Mouse (Mus musculus): Measurements from ENCODE around the gene L3mbtl4.
"Not testable (repeated sequence)": the region's sequence is repeated elsewhere in the genome, so short reads cannot be mapped to it uniquely, and the experiment has no call there.

L3mbtl4 gene

GRCm38 (mm10) chr17:68388481-68388880 lies 114.9 kb downstream of the L3mbtl4 start:
- no peak for DNase-seq (ENCODE audit: low read depth, low spot score)

DNA sequence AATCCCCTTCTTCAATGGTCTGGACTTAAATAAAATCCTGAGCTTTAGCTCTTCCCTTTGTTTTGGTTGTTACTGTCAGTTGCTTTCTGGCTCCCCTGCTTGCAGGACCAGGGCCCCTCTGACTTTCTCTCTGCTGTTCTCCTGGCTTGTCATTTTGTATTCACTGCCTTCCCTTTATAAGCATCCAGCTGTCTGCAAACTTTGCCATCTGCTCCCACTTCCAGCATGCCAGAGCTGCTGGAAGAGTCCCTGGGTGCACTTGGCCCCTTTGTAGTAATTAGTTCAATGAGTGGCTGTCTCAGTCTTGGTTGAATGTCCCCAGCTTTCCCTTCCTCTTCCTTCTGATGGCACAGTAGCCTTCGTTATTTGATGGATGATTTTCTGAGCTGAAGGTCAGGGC lies 132.4 kb downstream of the L3mbtl4 start:
- DNase-seq (ENCODE audit: low read depth, low spot score), result no peak

DNA sequence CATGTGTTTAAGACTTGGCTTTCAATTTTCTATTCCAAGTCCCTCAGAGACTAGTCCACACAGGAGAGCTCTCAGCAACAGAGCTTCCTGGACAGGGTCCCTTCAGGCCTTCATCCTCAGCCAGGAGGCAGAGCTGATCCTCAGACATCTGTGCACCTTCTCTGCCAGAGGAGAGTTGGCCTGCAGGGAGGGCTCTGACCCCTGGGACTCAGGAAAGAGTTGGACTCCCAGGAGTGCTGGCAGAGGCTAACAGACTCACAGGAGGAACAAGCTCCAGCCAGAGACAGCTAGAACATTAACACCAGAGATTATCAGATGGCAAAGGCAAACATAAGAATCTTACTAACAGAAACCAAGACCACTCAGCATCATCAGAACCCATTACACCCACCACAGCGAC lies 133.5 kb downstream of the L3mbtl4 start:
- not testable (repeated sequence) for DNase-seq (ENCODE audit: low read depth, low spot score)

GRCm38 (mm10) chr17:68422663-68423498 lies 149.3 kb downstream of the L3mbtl4 start:
- peak; percentile 45 for DNase-seq (ENCODE audit: low read depth, low spot score)

DNA sequence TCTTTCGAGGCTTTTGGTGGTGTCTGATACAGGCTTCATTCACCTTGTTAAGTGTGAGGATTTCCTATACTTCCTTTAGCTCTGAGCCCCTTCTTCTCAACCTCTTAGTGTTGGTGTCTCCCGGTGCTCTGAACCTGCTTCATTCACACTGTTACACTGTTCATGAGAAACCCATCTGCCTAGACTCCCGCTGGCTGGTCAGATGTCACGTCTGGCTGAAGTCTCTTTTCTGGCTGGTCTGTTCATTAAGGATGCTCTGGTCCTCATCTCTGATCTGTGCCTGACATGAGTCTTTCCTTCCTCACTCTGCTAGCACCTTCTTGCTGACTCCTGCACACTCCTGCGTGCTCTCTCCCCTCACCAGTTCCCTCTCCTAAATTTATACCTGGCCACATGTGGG lies 160.0 kb downstream of the L3mbtl4 start:
- no peak for DNase-seq (ENCODE audit: low read depth, low spot score)

GRCm38 (mm10) chr17:68450921-68451320 lies 177.3 kb downstream of the L3mbtl4 start:
- DNase-seq (ENCODE audit: low read depth, low spot score), result no peak

GRCm38 (mm10) chr17:68461471-68461870 lies 187.9 kb downstream of the L3mbtl4 start:
- no peak for DNase-seq (ENCODE audit: low read depth, low spot score)

DNA sequence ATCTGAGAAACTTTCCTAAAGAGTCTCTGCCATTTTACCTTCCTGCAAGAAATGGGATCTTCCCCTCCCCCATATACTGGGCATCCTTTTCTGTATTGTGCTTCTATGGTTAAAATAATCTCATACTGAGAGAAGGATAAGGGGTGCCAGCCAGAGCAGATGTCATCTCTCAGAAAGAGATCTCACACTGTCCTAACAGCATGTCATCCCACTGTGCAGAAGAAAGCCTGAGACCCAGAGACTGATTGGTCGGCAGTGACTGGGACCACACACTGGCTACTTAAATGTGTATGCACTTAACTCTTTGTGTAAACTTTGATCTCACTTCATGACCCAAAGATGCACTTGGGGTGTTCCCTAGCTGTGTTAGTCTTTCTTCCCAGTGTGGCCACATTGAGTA lies 193.7 kb downstream of the L3mbtl4 start:
- no peak for DNase-seq (ENCODE audit: low read depth, low spot score)

DNA sequence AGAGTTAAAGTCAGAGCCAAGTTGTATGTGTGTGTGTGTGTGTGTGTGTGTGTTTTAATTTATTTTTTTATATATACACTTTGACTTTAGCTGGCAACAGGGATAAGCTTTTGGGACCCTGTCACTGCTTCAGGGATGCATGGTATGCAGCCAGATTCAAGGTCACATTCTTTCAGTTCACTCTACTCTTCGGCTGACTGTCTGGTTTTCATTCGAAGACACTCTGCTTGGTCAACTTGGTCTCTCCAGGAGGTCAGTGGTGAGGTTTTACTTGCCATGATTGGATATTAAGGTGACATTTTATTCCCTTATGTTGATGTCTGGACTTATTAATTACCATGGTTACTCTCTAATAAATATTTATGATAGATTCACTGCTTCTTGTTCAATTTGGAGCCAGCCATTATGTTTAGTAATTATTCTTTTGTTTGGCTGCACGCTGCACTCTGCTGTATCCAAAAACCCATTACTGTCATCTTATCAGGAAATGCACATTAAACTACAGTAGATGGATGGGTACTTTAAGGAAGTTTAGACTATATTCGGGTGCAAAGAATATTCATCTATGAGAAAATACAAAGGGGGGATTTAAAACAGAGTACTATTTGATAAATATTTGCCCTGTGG lies 216.6 kb downstream of the L3mbtl4 start:
- no peak for DNase-seq (ENCODE audit: low read depth, low spot score)

DNA sequence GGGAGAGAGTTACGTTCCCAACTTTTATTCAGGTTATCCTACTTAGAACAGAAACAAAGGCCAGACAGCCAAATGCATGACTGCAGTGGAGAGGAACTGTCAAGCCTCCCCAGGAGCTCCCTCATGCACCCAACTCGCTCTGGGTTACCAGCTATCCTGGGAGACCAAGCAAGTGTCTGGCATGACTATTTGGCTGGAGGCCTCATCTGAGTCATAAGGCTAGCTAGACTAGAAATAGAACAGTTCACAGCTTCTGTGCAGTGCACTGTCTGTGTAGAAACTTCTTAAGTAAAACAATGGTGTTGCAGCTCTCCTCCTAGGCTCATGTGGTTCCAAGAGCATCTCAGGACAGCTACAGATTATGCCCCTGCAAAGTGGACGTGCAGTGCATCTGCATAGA lies 218.6 kb downstream of the L3mbtl4 start:
- DNase-seq (ENCODE audit: low read depth, low spot score), result no peak

DNA sequence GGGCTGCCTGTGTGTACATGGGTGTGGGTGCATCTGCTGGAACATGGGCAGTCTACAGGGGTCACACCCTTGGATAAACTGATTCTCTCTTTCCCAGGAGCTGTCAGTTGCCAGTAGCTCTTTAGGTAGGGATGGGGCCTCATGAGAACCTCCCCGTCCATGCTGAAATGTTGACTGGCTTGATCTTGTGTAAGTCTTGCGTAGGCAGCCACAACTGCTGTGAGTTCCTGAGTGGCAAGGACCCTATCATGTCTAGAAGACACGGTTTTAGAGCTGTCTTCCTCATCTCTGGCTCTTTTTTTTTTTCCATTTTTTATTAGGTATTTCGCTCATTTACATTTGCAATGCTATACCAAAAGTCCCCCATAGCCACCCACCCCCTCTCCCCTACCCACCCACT lies 229.4 kb downstream of the L3mbtl4 start:
- DNase-seq (ENCODE audit: low read depth, low spot score), result not testable (repeated sequence)

GRCm38 (mm10) chr17:68559698-68560097 lies 286.1 kb downstream of the L3mbtl4 start:
- no peak for DNase-seq (ENCODE audit: low read depth, low spot score)

DNA sequence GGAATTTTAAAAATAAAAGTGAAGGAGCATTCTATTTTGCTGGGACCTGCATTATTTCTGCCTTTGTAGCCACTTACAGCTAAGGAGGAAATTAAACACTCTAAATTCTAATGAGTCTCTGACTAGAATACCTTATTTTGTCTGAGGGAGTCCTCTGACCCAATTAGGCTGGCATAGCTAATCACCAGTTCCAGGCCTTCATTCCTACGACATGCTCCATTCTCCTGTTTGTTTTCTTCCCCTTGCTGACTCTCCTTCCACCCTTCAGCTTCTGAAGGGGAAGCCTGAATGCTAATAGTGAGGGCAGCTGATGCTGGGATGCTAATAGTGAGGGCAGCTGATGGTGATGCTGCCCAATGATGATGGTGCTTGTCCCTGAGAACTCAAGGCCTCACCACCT lies 286.7 kb downstream of the L3mbtl4 start:
- no peak for DNase-seq (ENCODE audit: low read depth, low spot score)

GRCm38 (mm10) chr17:68571806-68572205 lies 298.2 kb downstream of the L3mbtl4 start:
- DNase-seq (ENCODE audit: low read depth, low spot score), result no peak

DNA sequence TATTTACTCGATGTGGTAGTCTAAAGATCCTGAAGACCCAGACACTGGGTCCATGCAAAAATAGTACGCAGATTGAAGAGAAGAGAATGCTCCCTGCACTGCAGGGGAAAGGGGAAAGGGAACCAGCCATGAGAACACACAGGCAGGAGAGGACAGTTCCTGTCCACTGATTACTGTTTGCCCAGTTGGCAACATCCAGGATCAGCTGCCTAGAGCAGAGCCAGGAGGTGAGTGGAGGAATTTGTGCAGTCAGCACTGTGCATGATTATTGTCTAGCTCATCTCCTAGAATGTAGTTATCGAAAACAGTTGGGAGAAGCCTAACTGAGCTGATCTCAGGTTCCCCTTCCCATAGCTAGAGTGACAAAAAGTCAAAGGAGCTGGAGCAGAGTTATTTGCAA lies 311.6 kb downstream of the L3mbtl4 start:
- no peak for DNase-seq (ENCODE audit: low read depth, low spot score)

- peak; percentile 34 for DNase-seq (ENCODE audit: low read depth, low spot score)
Observed at GRCm38 (mm10) chr17:68591619-68592018, 318.0 kb downstream of the L3mbtl4 start.

GRCm38 (mm10) chr17:68602744-68603143 lies 329.1 kb downstream of the L3mbtl4 start:
- DNase-seq (ENCODE audit: low read depth, low spot score), result no peak

DNA sequence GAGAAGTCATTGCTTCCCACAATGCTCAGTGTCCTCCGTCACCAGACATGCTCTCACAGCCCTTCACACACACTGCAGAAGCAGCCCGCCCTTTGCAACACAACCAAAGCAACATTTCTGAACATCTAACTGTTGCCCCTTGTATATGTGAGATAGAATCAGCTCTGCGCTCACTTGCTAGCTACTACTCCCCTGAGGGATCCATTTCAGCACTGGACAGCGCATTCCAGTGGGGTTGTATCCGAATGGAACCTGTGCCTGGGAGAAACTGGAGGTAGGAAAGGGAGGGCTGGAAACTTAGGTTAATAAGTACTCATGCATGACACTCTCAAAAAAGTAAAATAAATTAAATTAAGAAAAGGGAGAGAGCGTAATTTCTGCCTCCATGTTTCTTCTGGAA lies 334.1 kb downstream of the L3mbtl4 start:
- DNase-seq (ENCODE audit: low read depth, low spot score), result no peak

GRCm38 (mm10) chr17:68611247-68611646 lies 337.6 kb downstream of the L3mbtl4 start:
- no peak for DNase-seq (ENCODE audit: low read depth, low spot score)

- DNase-seq (ENCODE audit: low read depth, low spot score), result no peak
Observed at GRCm38 (mm10) chr17:68625281-68625680, 351.7 kb downstream of the L3mbtl4 start.

- no peak for DNase-seq (ENCODE audit: low read depth, low spot score)
Observed at GRCm38 (mm10) chr17:68629631-68630426, 356.2 kb downstream of the L3mbtl4 start.

DNA sequence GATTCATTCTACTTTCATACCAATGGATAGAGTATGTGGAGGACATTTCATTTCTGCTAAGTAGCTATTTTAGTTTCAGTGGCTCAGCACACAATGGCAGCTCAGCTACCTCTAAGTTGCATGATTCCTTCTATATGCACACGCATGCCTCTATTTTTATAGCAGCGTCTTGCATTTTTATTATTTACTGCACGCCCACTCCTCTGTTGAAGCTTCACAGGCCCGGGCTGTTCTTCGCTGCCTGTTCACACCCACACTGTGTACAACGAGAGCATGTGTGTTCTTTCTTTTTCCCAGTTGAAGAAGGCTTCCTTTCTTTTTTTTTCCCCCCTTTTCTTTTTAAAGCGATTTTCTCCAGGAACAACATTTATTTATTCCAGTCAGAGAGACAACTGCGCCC lies 357.8 kb downstream of the L3mbtl4 start:
- no peak for DNase-seq (ENCODE audit: low read depth, low spot score)
